Mouse (Mus musculus) erythroblast, adult 5-6 weeks (primary cell): Measurements from ENCODE around the gene Retsat. TPM values are rescaled to one million over a fixed set of nuclear protein-coding genes. Genes with fewer than 3 reads are reported as not detected.

Source experiments
- ATAC-seq: replicated peaks from 2 replicates; pipeline ENCODE4 v1.8.0; 2016; ENCODE audit warnings: moderate number of reproducible peaks, mild to moderate bottlenecking, moderate TSS enrichment, inconsistent platforms; ENCODE audit not compliant: poor library complexity, low FRiP score, severe bottlenecking
- total RNA-seq, 2 experiments: library from RNA; stranded (forward) in 1 of 2; stranded (reverse) in 1 of 2; fragments of 150-400 nt in 1 of 2; fragments of 200-764, 138-1000 nt in 1 of 2; gene quantifications; 2 replicates each; pipeline versions ENCODE4 v1.2.3 to v1.2.4; 2015 to 2017; ENCODE audit warnings: low replicate concordance in 2 of 2

The Retsat gene
- total RNA-seq, 2 experiments from 2014 or later, result 1.7 to 3.5 TPM

DNA sequence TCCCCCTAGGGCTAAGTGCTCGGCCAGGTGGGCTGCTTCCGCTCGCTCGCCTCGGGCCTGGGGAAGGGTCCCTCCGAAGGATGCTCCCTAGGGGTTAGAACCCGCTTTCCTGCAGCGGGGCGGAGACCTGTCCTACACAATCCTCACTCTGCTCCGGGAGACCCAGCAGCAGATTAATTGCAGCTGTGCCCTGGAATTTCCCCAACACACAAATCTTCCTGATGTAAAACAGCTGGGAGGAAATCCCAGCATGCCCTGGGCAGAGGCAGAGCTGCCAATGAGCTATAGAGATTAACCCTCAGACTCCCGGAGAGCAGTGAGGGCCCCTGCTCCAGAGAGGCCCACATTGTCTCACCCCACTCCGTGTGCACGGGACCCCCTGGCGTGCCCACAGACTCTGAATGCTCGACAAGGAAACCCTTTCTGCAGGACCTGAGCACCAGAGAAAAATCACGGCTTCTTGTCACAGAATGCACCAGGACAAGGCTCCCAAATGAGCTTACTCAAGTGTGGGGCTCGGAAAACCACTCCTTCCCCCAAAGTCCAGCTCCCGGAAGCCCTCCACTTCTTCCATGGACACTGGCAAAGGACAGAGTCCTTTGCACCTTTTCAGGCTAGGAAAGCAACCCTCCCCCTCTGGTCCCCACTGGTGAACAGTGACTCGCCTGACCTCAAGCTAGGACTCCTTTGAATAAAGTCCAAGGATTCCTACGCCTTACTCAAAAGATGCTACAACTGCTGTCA lies 57.2 kb downstream of the Retsat start:
- no peak for ATAC-seq

DNA sequence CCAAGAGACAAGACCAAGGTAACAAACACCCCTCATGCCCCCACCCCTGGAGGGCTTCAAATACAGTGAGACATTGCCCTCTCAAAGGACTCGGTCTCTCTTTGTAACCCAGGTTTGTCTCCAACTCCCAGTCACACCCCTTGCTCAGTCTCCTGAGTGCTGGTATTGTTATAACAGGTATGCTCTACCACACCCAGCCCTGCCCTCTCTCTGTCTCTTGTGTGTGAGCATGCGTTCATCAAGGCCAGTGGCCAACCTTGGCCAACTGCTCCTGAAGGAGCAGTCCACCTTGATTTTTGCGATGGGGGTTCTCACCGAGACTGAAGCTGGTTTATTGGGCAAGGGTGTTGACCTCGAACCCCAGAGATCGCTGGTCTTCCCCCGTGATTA lies 57.8 kb downstream of the Retsat start:
- no peak for ATAC-seq

- no peak for ATAC-seq
Observed at GRCm38 (mm10) chr6:72658006-72658405, 59.7 kb downstream of the Retsat start.

Other genes with a start within 250 kb of the Retsat start
- gene Tmem150a, start 243.0 kb upstream of the Retsat start, total RNA-seq (2015; ENCODE audit: low replicate concordance), result 1.5 TPM in 1 of 2 replicates, not detected in the other
- 1.4 TPM in 1 of 2 replicates, not detected in the other for gene Tmem150a, start 243.0 kb upstream of the Retsat start, total RNA-seq (2017; ENCODE audit: low replicate concordance)
- 37.1 and 51.6 TPM in 2 replicates for gene Rnf181, start 231.5 kb upstream of the Retsat start, total RNA-seq (2015; ENCODE audit: low replicate concordance)
- gene Rnf181, start 231.5 kb upstream of the Retsat start, total RNA-seq (2017; ENCODE audit: low replicate concordance), result 44.0 and 47.3 TPM in 2 replicates
- gene Vamp5, start 218.0 kb upstream of the Retsat start, total RNA-seq (2015; ENCODE audit: low replicate concordance), result 55.7 and 57.1 TPM in 2 replicates
- 9.5 and 21.2 TPM in 2 replicates for gene Vamp5, start 218.0 kb upstream of the Retsat start, total RNA-seq (2017; ENCODE audit: low replicate concordance)
- gene Vamp8, start 207.8 kb upstream of the Retsat start, total RNA-seq (2015; ENCODE audit: low replicate concordance), result 68.5 and 70.1 TPM in 2 replicates
- 91.4 and 102 TPM in 2 replicates for gene Vamp8, start 207.8 kb upstream of the Retsat start, total RNA-seq (2017; ENCODE audit: low replicate concordance)
- gene Ggcx, start 184.2 kb upstream of the Retsat start, total RNA-seq (2015; ENCODE audit: low replicate concordance), result 1.3 and 5.0 TPM in 2 replicates
- 0.85 and 2.1 TPM in 2 replicates for gene Ggcx, start 184.2 kb upstream of the Retsat start, total RNA-seq (2017; ENCODE audit: low replicate concordance)
- 77.8 and 93.8 TPM in 2 replicates for gene Mat2a, start 158.9 kb upstream of the Retsat start, total RNA-seq (2015; ENCODE audit: low replicate concordance)
- gene Mat2a, start 158.9 kb upstream of the Retsat start, total RNA-seq (2017; ENCODE audit: low replicate concordance), result 44.9 and 67.3 TPM in 2 replicates
- gene Sh2d6, start 76.8 kb upstream of the Retsat start, total RNA-seq (2015; ENCODE audit: low replicate concordance), result not detected in 2 replicates
- gene Sh2d6, start 76.8 kb upstream of the Retsat start, total RNA-seq (2017; ENCODE audit: low replicate concordance), result not detected in 2 replicates
- 10.2 and 21.1 TPM in 2 replicates for gene Capg, start 54.1 kb upstream of the Retsat start, total RNA-seq (2015; ENCODE audit: low replicate concordance)
- gene Capg, start 54.1 kb upstream of the Retsat start, total RNA-seq (2017; ENCODE audit: low replicate concordance), result 22.2 and 29.0 TPM in 2 replicates
- 2.1 and 5.6 TPM in 2 replicates for gene Elmod3, start 62 bp upstream of the Retsat start, total RNA-seq (2015; ENCODE audit: low replicate concordance)
- gene Elmod3, start 62 bp upstream of the Retsat start, total RNA-seq (2017; ENCODE audit: low replicate concordance), result 0.85 and 6.0 TPM in 2 replicates
- gene Tgoln1, start 18.5 kb downstream of the Retsat start, total RNA-seq (2015; ENCODE audit: low replicate concordance), result 17.9 and 24.9 TPM in 2 replicates
- 19.8 and 20.2 TPM in 2 replicates for gene Tgoln1, start 18.5 kb downstream of the Retsat start, total RNA-seq (2017; ENCODE audit: low replicate concordance)
- gene Tcf7l1, start 190.8 kb downstream of the Retsat start, total RNA-seq (2015; ENCODE audit: low replicate concordance), result not detected in 2 replicates
- not detected in 2 replicates for gene Tcf7l1, start 190.8 kb downstream of the Retsat start, total RNA-seq (2017; ENCODE audit: low replicate concordance)